Mouse (Mus musculus) mesoderm, embryonic 11.5 days (tissue): Measurements from ENCODE around the gene Hfe2.
A peak's percentile ranks its signal among the peaks of the same experiment; 100 is the strongest.

Experiments
- DNase-seq: peaks from one replicate; pipeline ENCODE4 v3.0.0-alpha.2; 2012; ENCODE audit warnings: low read depth, low spot score

Gene Hfe2

GRCm38 (mm10) chr3:96573611-96574511 is 48.9 kb downstream of the Hfe2 start:
- DNase-seq = no peak

DNA sequence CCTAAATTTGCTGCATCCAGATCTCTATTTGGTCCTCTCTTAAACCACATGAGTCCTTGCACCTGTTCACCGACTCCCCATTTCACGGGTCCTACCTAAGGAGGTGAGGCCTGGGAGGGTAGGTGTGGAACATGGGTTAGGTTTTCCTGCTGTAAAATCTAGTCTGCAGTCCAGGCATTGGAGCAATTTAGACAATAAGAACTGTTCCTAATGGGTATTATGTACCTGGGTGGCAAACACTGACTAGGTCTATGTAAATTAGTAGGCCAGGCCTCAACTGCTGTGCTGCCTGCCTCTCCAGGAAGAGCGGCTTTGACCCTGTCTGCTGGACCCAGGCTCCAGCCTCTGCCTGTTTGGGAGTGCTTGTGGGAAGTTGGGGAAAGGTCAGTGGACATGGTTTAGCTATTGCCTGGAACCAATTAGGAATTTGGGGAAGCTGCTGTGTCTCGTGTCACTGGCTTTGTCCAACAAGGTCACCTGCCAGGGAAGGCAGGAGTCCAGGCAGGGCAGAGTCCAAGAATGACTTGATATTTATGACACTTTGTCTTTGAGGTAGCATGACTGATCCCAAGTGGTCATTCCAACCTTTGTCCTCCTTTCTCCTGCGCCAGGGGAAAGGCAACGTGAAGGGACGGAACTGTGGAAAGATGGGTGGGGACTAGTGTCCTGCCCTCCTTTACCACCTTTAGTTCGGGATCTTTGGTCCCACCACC is 50.5 kb downstream of the Hfe2 start:
- DNase-seq = no peak

DNA sequence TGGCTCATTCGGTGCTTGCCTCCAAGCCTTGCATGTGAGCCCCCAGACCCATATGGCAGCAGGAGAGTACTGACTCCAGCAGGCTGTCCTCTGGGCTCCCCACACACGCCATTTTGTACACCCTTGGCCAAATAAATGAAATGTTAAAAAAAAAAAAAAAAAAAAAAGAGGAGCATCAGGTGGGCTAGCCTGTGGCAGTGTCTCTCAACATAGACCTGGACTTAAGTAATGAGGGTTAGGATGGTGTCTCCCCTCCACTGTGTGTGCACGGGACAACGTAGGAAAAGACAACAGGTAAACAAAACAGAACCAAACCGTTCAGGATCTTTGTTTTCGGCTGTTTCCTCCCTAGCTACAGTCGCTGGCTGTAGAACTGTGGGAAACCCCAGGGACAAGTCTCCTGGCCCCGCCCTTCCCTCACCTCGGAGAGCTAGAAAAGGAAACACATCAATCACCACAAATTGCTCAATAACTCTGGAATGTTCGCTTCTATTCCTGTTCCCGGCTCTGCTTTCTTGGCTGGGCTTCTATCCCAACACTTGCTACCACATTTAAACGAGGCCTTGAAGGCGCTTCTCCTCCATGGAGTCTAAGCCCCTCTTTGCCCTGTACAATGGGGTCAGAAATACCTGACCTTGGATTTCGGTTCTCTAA is 51.2 kb downstream of the Hfe2 start:
- DNase-seq = peak; percentile 67

- DNase-seq = peak; percentile 94
Observed at GRCm38 (mm10) chr3:96576690-96577541, 51.9 kb downstream of the Hfe2 start, which contains the start of gene Gm16253. Gene Gm16253 (plus strand): TSS chr3:96576984.

DNA sequence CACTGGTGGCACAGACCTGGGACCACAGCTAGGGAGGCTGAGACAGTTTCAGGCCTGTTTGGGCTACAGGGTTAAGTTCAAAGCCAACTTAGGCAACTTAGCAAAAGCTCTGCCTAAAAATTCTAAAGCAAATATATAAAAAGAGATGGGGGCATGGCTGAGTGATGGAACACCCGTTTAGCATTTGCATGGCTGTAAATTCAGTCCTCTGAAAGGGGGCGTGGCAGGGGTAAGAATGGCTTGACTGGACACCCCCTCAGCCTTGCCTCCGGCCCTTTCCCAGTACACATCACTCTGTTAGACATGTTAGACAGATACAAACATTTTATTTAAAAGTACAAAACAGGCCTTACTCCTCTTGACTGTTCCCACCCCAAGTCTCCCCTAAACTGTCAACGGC is 52.6 kb downstream of the Hfe2 start:
- DNase-seq = no peak
